Mouse (Mus musculus): ENCODE data around the gene Cnnm4. TPM values are rescaled to one million over a fixed set of nuclear protein-coding genes. Genes with fewer than 3 reads are reported as not detected.

Cnnm4 gene
- polyA plus RNA-seq, 1 experiment from 2014 or later: 9.3 TPM

- WGBS: 68% methylated on average over 11 of the region's 11 CpGs
- Histone ChIP-seq H3K4me3 (ENCODE audit: low read depth, low read length) (no peak overlapping the region), H3K4me1 (ENCODE audit: insufficient read depth, low read depth, low read length) (0 out of 2 replicates have a peak, but pooled peaks cover under 1% of the 10 kb centered on the region), H3K4me2 (replicated peaks; ENCODE audit: low read depth, low read length) (no peak overlapping the region), H3K27ac (ENCODE audit: low read length) (no peak overlapping the region), H3K36me3 (ENCODE audit: insufficient read depth, low read length) (peaks cover 36% of the 10 kb centered on the region), H3K27me3 (replicated peaks; ENCODE audit: insufficient read depth, low read length) (no peaks in the 10 kb centered on the region), H3K9me3 (ENCODE audit: low read length) (no peaks in the 10 kb centered on the region), H3K9ac (replicated peaks; ENCODE audit: low read depth) (no peak overlapping the region)
- TF ChIP-seq CTCF (IDR thresholded peaks at IDR 0.05): no peak
- TF ChIP-seq EP300 (IDR thresholded peaks at IDR 0.05): no peak
- DNase-seq (ENCODE audit: low spot score) (no peak), ATAC-seq (no peak)
Measured at GRCm38 (mm10) chr1:36519626-36520025, 48.2 kb downstream of the Cnnm4 start.

DNA sequence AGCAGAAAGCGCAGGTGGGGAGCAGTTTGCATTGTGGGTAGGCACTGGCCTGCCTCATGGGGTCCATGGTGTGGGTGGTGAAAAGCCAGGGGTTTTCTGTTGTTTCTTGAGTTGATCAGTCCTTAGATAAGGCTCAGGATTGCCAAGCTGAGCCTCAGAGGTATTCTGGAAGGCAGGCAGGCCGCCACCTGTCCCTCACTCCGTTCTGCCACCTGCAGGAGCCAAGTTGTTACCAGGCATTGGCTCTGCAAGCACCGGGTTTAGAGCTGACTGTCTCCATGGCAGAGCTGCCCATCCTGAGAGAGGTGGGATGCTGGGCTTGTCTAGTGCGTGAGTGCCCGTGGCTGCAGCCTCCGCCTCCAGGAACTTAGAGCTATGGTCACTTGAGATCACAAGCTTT lies 50.8 kb downstream of the Cnnm4 start:
- H3K4me3 ChIP-seq (ENCODE audit: low read depth, low read length): no peak overlapping the region
- TF ChIP-seq EP300 (IDR thresholded peaks at IDR 0.05): no peak
- TF ChIP-seq CTCF (IDR thresholded peaks at IDR 0.05): no peak
- H3K4me1 ChIP-seq (ENCODE audit: insufficient read depth, low read depth, low read length): no peaks in the 10 kb centered on the region
- no peaks in the 10 kb centered on the region for H3K27me3 ChIP-seq (replicated peaks; ENCODE audit: insufficient read depth, low read length)
- H3K36me3 ChIP-seq (ENCODE audit: insufficient read depth, low read length): peaks cover 47% of the 10 kb centered on the region
- 92% methylated on average over 7 of the region's 7 CpGs for WGBS
- no peak overlapping the region for H3K27ac ChIP-seq (ENCODE audit: low read length)
- no peak overlapping the region for H3K9ac ChIP-seq (replicated peaks; ENCODE audit: low read depth)
- H3K4me2 ChIP-seq (replicated peaks; ENCODE audit: low read depth, low read length): no peak overlapping the region
- H3K9me3 ChIP-seq (ENCODE audit: low read length): no peaks in the 10 kb centered on the region
- DNase-seq (ENCODE audit: low spot score): no peak
- ATAC-seq: no peak

DNA sequence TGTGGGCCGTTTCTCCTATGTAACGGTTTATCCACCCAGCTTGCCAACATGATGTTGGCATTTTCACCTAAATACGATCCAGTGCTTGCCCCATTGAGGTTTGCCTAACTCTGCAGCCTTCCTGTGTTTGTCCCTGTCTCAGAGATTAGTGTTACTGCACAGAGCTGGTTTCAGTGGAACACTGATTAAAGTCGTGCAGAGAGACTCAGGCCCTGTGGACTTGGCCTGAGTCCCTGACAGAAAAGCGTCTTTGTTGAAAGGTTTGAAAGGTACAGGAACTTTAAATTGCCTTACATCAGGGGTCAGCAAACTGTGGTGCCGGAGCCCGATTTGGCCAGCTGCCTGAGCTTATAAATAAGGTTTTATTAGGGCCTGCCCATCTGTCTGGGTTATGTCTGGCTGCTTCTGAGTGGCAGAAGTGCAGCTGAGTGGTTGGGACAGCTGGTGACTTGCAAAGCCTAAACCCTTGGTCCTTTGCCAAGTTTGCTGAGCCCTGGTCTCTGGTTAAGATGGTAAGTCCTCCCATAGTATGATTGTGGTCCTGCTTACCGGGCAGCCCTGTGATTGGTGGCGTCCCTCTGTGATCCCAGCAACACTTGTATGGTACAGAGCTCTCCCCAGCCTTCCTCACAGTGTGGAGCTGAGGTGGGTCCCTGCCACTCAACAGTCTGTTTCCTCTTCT lies 52.1 kb downstream of the Cnnm4 start:
- Histone ChIP-seq H3K9ac (replicated peaks; ENCODE audit: low read depth) (no peak overlapping the region), H3K27ac (ENCODE audit: low read length) (no peak overlapping the region), H3K36me3 (ENCODE audit: insufficient read depth, low read length) (peaks cover 47% of the 10 kb centered on the region), H3K9me3 (ENCODE audit: low read length) (no peaks in the 10 kb centered on the region), H3K4me1 (ENCODE audit: insufficient read depth, low read depth, low read length) (no peaks in the 10 kb centered on the region), H3K4me2 (replicated peaks; ENCODE audit: low read depth, low read length) (no peak overlapping the region), H3K27me3 (replicated peaks; ENCODE audit: insufficient read depth, low read length) (no peaks in the 10 kb centered on the region), H3K4me3 (ENCODE audit: low read depth, low read length) (no peak overlapping the region)
- WGBS: 63% methylated on average over 9 of the region's 9 CpGs
- DNase-seq (ENCODE audit: low spot score) (no peak), ATAC-seq (no peak)
- TF ChIP-seq EP300 (IDR thresholded peaks at IDR 0.05): no peak
- no peak for TF ChIP-seq CTCF (IDR thresholded peaks at IDR 0.05)

DNA sequence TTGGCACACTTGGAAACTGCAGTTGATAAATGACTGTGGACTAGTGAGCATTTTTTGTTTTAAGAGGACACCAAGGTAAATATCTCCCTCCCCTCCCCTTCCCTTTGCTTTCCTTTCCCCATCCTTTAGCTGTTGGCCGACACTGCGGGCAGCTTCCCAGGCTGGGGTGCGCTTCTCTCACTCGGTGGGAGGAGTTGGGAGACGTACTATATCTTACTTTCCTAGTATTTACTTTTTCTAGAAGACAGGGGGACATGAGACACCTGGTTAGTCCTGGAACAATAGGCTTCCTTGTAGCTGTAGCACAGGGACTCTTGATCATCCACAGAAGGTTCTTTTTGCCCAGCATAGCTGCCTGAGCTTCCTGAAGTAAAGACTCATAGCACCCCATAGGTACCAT lies 52.6 kb downstream of the Cnnm4 start:
- no peak overlapping the region for H3K4me2 ChIP-seq (replicated peaks; ENCODE audit: low read depth, low read length)
- H3K36me3 ChIP-seq (ENCODE audit: insufficient read depth, low read length): peaks cover 47% of the 10 kb centered on the region
- no peaks in the 10 kb centered on the region for H3K9me3 ChIP-seq (ENCODE audit: low read length)
- no peak overlapping the region for H3K4me3 ChIP-seq (ENCODE audit: low read depth, low read length)
- H3K4me1 ChIP-seq (ENCODE audit: insufficient read depth, low read depth, low read length): no peaks in the 10 kb centered on the region
- 62% methylated on average over 5 of the region's 5 CpGs for WGBS
- no peak for TF ChIP-seq CTCF (IDR thresholded peaks at IDR 0.05)
- TF ChIP-seq EP300 (IDR thresholded peaks at IDR 0.05): no peak
- ATAC-seq (no peak), DNase-seq (ENCODE audit: low spot score) (no peak)
- H3K9ac ChIP-seq (replicated peaks; ENCODE audit: low read depth): no peak overlapping the region
- no peaks in the 10 kb centered on the region for H3K27me3 ChIP-seq (replicated peaks; ENCODE audit: insufficient read depth, low read length)
- no peak overlapping the region for H3K27ac ChIP-seq (ENCODE audit: low read length)

DNA sequence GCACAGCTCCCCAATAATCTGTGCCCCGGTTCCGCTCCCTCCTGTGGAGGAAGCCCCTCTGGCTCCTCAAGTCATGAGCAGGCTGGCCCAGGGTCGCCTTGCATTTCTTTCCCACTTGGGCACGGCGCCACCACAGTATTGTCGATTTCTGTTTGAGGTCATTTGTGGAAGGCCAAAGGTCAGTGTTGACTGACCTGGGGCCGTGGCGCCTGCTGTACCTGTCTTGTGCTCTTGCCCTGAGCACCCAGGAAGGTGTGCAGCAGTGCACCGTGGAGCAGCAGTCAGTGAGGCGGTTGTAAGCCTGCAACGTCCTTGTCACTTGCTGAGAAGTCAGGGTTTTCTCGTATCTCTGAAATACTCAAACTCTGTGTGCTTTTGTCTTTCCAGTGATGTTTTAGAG lies 54.4 kb downstream of the Cnnm4 start:
- Histone ChIP-seq H3K36me3 (ENCODE audit: insufficient read depth, low read length) (peaks cover 36% of the 10 kb centered on the region; the same call in 1 of the 2 replicates), H3K9me3 (ENCODE audit: low read length) (no peaks in the 10 kb centered on the region), H3K27me3 (replicated peaks; ENCODE audit: insufficient read depth, low read length) (no peaks in the 10 kb centered on the region), H3K4me3 (ENCODE audit: low read depth, low read length) (no peak overlapping the region), H3K4me1 (ENCODE audit: insufficient read depth, low read depth, low read length) (no peaks in the 10 kb centered on the region; the same call in 1 of the 2 replicates), H3K9ac (replicated peaks; ENCODE audit: low read depth) (no peak overlapping the region), H3K27ac (ENCODE audit: low read length) (no peak overlapping the region), H3K4me2 (replicated peaks; ENCODE audit: low read depth, low read length) (no peak overlapping the region)
- DNase-seq (ENCODE audit: low spot score) (no peak), ATAC-seq (no peak)
- no peak for TF ChIP-seq CTCF (IDR thresholded peaks at IDR 0.05)
- TF ChIP-seq EP300 (IDR thresholded peaks at IDR 0.05): no peak
- WGBS: 88% methylated on average over 12 of the region's 12 CpGs

DNA sequence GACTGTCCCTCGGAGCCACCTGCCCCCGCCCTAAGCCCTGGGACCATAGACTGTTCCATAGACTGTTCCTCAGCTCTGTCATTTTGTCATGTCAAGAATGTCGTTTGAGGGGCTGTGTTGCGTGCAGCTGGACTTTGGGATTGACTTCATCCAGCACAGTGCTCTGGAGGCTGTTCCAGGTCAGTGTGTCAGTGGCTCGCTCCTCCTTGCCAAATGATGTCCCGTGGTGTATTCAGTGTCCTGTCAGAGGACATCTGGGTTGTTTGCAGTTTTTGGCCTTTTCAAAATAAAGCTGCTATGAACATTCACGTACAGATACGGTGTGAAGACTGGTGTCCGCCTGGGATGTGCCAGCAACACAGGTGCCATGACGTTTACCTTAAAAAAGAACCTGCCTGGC lies 55.5 kb downstream of the Cnnm4 start:
- H3K27me3 ChIP-seq (replicated peaks; ENCODE audit: insufficient read depth, low read length): no peaks in the 10 kb centered on the region
- no peak overlapping the region for H3K4me3 ChIP-seq (ENCODE audit: low read depth, low read length)
- no peak overlapping the region for H3K4me2 ChIP-seq (replicated peaks; ENCODE audit: low read depth, low read length)
- TF ChIP-seq CTCF (IDR thresholded peaks at IDR 0.05): no peak
- no peak for TF ChIP-seq EP300 (IDR thresholded peaks at IDR 0.05)
- H3K9me3 ChIP-seq (ENCODE audit: low read length): no peaks in the 10 kb centered on the region
- DNase-seq (ENCODE audit: low spot score): no peak
- whole genome bisulfite sequencing: 82% methylated on average over 10 of the region's 10 CpGs
- H3K36me3 ChIP-seq (ENCODE audit: insufficient read depth, low read length): peaks cover 29% of the 10 kb centered on the region; the same call in 1 of the 2 replicates
- no peaks in the 10 kb centered on the region; the same call in 1 of the 2 replicates for H3K4me1 ChIP-seq (ENCODE audit: insufficient read depth, low read depth, low read length)
- no peak for ATAC-seq
- no peak overlapping the region for H3K9ac ChIP-seq (replicated peaks; ENCODE audit: low read depth)
- no peak overlapping the region for H3K27ac ChIP-seq (ENCODE audit: low read length)

Data from lung, postnatal 0 days (tissue).